Mouse (Mus musculus) hindbrain, embryonic 12.5 days (tissue): ENCODE results near the gene Ankrd34a. TPM values are rescaled to one million over a fixed set of nuclear protein-coding genes. Genes with fewer than 3 reads are reported as not detected.

Source experiments
- ATAC-seq: fragments of 200-750 bp; cut with Nextera tagmentation; 2 replicates; pipeline ENCODE4 v1.8.0; 2017; ENCODE audit warnings: moderate TSS enrichment; ENCODE audit not compliant: low FRiP score
- H3K27ac ChIP-seq: fragments of 300-500 bp; sonication (generic); 2 replicates; pipeline ENCODE4 v1.5.1; 2016; ENCODE audit warnings: mild to moderate bottlenecking
- H3K27me3 ChIP-seq: fragments of 300-500 bp; sonication (generic); 2 replicates; pipeline ENCODE4 v1.6.1; 2016; ENCODE audit warnings: mild to moderate bottlenecking
- H3K36me3 ChIP-seq: fragments of 300-500 bp; sonication (generic); 2 replicates; pipeline ENCODE4 v1.6.1; 2016; ENCODE audit warnings: mild to moderate bottlenecking
- H3K4me1 ChIP-seq: fragments of 300-500 bp; sonication (generic); 2 replicates; pipeline ENCODE4 v1.6.1; 2016
- H3K4me2 ChIP-seq: fragments of 300-500 bp; sonication (generic); replicated peaks from 2 replicates; pipeline ENCODE4 v1.6.1; 2016; ENCODE audit warnings: mild to moderate bottlenecking
- H3K4me3 ChIP-seq: fragments of 300-500 bp; sonication (generic); 2 replicates; pipeline ENCODE4 v1.5.1; 2016; ENCODE audit warnings: mild to moderate bottlenecking
- H3K9ac ChIP-seq: fragments of 300-500 bp; sonication (generic); 2 replicates; pipeline ENCODE4 v1.6.1; 2016; ENCODE audit warnings: mild to moderate bottlenecking, moderate library complexity
- H3K9me3 ChIP-seq: fragments of 300-500 bp; sonication (generic); replicated peaks from 2 replicates; pipeline ENCODE4 v1.6.1; 2016; ENCODE audit warnings: mild to moderate bottlenecking
- WGBS: fragments of 180-500 bp; shearing (Covaris S2); methylation state at CpG from one replicate; pipeline ENCODE4 v1.1.7; 2016; 5-methylcytosine and 5-hydroxymethylcytosine counted together
- polyA plus RNA-seq: library from polyadenylated mRNA; unstranded; fragments of >200 nt; fragmentation: Nextera tagmentation; extraction: Ambion mirVana; gene quantifications from 2 replicates; pipeline ENCODE4 v1.2.1, GENCODE M21; 2016

Ankrd34a gene
- polyA plus RNA-seq = 4.6 and 5.1 TPM in 2 replicates

DNA sequence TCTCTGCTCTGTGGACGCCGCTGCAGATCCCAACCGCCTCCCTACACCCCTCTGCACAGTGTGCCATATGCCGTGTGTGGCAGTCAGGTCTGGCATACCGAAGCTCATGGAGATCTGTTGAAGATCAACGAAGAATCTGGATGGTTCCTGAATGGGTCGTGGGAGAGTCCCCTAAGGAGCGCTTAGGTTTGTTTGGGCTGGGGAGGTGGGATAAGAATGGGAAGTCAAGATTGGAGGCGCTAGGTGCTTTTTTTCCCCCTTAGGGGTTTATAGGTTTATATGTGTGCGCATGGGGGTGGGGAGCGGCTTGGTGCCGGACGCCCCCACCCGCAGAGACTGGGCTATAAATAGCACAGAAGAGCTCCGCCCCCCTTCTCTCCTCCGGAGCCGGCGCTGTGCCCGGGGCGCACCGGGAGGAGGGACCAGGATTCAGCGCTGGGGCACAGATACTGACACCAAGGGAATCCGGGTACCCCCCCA is at the start of gene Ankrd34a:
Gene Ankrd34a (plus strand): TSS at position 409 of the 480 bp plus-strand sequence.
- H3K4me2 ChIP-seq = peak within 1 kb of the TSS; percentile 94
- H3K4me1 ChIP-seq = peaks cover 52% of the 10 kb centered on the region
- no peaks in the 10 kb centered on the region for H3K9me3 ChIP-seq
- H3K9ac ChIP-seq = peak within 1 kb of the TSS; percentile 78
- peaks cover 32% of the 10 kb centered on the region for H3K27me3 ChIP-seq
- H3K27ac ChIP-seq = peak within 1 kb of the TSS; percentile 79
- ATAC-seq = no peak
- peak within 1 kb of the TSS; percentile 52 for H3K4me3 ChIP-seq
- WGBS = 2% methylated on average over 20 of the region's 23 CpGs
- H3K36me3 ChIP-seq = no peaks in the 10 kb centered on the region

DNA sequence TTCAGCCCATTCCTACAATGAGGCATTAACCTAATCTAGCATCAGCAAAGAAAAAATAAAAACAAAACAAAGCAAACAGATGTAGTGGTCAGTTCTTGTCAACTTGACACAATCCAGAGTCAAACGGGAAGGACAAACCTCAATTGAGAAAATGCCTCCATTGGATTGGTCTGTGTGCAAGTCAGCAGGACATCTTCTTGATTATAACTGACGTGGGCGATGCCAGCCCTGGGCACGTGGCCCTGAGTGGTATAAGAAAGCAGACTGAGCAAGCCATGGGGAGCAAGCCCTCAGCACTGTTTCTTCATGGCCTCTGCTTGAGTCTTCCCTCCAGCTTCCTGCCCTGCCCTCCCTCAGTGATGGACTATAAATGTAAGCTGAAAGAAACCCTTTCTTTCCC is 49.6 kb upstream of the Ankrd34a start:
- no peak overlapping the region for H3K27ac ChIP-seq
- no peaks in the 10 kb centered on the region for H3K9me3 ChIP-seq
- H3K4me2 ChIP-seq = peak overlapping the region; percentile 41
- 46% methylated on average over 4 of the region's 4 CpGs for WGBS
- no peak overlapping the region for H3K4me3 ChIP-seq
- H3K27me3 ChIP-seq = 0 out of 2 replicates have a peak, but pooled peaks cover 7% of the 10 kb centered on the region
- ATAC-seq = 0 out of 2 replicates have a peak, but pooled peaks have one; percentile 19
- no peak overlapping the region for H3K9ac ChIP-seq
- 0 out of 2 replicates have a peak, but pooled peaks cover 5% of the 10 kb centered on the region for H3K4me1 ChIP-seq
- no peaks in the 10 kb centered on the region for H3K36me3 ChIP-seq

DNA sequence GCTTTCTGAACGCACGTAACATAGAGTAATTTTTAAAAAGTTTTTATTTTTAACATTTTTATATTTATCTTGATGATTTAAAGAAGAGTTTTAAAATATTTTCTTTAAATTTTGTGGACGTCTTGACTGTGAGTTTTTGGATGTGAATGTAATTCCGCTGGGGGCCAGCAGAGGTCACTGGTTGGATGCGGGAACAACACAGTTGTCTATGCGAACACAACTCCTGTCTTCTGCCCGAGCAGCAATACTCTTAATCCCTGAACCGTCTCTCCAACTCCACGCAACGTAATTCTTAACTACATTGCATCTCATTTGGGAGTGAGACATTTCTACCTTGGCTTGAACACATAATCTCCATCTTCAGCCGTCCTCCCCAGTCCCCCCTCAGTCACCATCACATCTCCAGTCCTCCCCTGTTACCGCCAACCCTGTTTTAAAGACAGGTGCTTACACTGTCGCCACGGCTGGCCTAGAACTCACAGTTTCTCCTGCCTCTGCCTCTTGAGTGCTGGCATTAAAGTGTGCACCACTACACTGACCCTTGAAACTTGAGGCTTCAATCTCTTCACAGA is 49.0 kb upstream of the Ankrd34a start:
- no peaks in the 10 kb centered on the region for H3K36me3 ChIP-seq
- no peak overlapping the region for H3K4me3 ChIP-seq
- 0 out of 2 replicates have a peak, but pooled peaks cover 7% of the 10 kb centered on the region for H3K27me3 ChIP-seq
- peak overlapping the region; percentile 41 for H3K4me2 ChIP-seq
- H3K9me3 ChIP-seq = no peaks in the 10 kb centered on the region
- no peak overlapping the region for H3K27ac ChIP-seq
- H3K9ac ChIP-seq = no peak overlapping the region
- 0 out of 2 replicates have a peak, but pooled peaks cover 5% of the 10 kb centered on the region for H3K4me1 ChIP-seq
- ATAC-seq = peak; percentile 43; the same call in 1 of the 2 replicates
- WGBS = 9% methylated on average over 14 of the region's 14 CpGs

DNA sequence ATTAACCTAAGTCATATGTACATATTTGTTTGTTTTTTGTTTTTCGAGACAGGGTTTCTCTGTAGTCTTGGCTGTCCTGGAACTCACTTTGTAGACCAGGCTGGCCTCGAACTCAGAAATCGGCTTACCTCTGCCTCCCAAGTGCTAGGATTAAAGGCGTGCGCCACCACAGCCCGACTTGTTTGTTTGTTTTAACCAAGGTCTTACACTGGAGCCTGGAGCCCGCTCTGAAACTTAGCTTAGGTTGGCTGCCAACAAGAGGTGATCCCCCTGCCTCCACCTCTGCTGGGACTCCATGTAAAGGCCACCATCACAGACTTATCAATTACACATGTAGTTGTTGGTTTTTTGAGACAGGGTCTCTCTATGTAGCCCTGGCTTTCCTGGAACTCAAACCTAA is 47.6 kb upstream of the Ankrd34a start:
- 83% methylated on average over 7 of the region's 7 CpGs for whole genome bisulfite sequencing
- Histone ChIP-seq H3K4me1 (0 out of 2 replicates have a peak, but pooled peaks cover 5% of the 10 kb centered on the region), H3K27ac (no peak overlapping the region), H3K36me3 (no peaks in the 10 kb centered on the region), H3K4me3 (no peak overlapping the region), H3K4me2 (no peak overlapping the region), H3K27me3 (0 out of 2 replicates have a peak, but pooled peaks cover 4% of the 10 kb centered on the region), H3K9me3 (no peaks in the 10 kb centered on the region), H3K9ac (no peak overlapping the region)
- ATAC-seq = no peak

DNA sequence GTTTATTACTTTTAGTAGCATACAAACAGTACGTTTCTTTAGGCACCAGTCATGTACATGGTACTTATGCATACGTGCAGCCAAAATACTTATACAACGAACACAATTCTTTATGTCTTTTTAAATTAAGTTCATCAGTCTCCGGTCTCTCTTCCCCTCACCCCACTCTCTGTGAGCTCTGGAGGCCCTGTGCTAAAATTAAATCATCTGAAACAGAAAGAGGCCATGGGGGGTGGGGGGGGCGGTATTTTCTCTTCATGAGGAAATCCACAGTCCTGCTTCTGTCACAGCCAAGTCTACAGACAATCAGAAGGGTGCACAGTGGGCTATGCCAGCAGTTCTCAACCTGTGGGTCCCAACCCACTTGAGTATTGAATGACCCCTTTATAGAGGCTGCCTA is 47.1 kb upstream of the Ankrd34a start:
- H3K9ac ChIP-seq = no peak overlapping the region
- no peak for ATAC-seq
- no peak overlapping the region for H3K4me2 ChIP-seq
- no peaks in the 10 kb centered on the region for H3K9me3 ChIP-seq
- 0 out of 2 replicates have a peak, but pooled peaks cover 4% of the 10 kb centered on the region for H3K27me3 ChIP-seq
- H3K4me1 ChIP-seq = 0 out of 2 replicates have a peak, but pooled peaks cover 5% of the 10 kb centered on the region
- H3K27ac ChIP-seq = no peak overlapping the region
- H3K4me3 ChIP-seq = no peak overlapping the region
- 81% methylated on average over 5 of the region's 5 CpGs for WGBS
- H3K36me3 ChIP-seq = no peaks in the 10 kb centered on the region

DNA sequence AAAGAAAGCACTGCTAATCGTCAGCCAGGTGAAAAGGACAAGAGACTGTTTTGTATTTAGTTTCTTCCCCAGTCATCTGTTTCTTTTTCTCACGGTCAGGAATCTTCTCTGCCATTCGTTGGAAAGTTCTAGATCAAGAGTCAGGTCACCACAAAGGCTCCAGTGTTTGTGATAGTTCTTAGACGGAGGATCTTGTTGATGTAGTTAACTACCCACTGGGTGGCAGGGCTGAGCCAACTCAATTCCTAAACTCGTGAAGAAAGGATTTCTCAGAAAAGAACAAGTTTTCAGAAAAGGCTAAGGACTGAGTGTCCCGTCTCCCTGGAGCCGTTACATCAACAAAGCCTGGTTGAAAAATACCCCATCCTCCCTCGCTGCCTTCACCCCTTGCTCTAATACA is 45.2 kb upstream of the Ankrd34a start:
- Histone ChIP-seq H3K36me3 (no peaks in the 10 kb centered on the region), H3K4me2 (no peak overlapping the region), H3K4me3 (no peak overlapping the region), H3K27me3 (0 out of 2 replicates have a peak, but pooled peaks cover under 1% of the 10 kb centered on the region), H3K27ac (peak overlapping the region; percentile 12; the same call in 1 of the 2 replicates), H3K4me1 (peaks cover 16% of the 10 kb centered on the region), H3K9me3 (no peaks in the 10 kb centered on the region), H3K9ac (no peak overlapping the region)
- no peak for ATAC-seq
- WGBS = 20% methylated on average over 8 of the region's 8 CpGs

- ATAC-seq = no peak
- Histone ChIP-seq H3K36me3 (no peaks in the 10 kb centered on the region), H3K9me3 (no peaks in the 10 kb centered on the region), H3K4me1 (peaks cover 23% of the 10 kb centered on the region), H3K4me2 (no peak overlapping the region), H3K9ac (no peak overlapping the region), H3K27me3 (no peaks in the 10 kb centered on the region), H3K4me3 (no peak overlapping the region), H3K27ac (no peak overlapping the region)
- 81% methylated on average over 7 of the region's 7 CpGs for WGBS
Observed at GRCm38 (mm10) chr3:96551890-96552289, 44.5 kb upstream of the Ankrd34a start.

GRCm38 (mm10) chr3:96553601-96554000 is 42.8 kb upstream of the Ankrd34a start:
- Histone ChIP-seq H3K4me3 (no peak overlapping the region), H3K9ac (no peak overlapping the region), H3K27me3 (no peaks in the 10 kb centered on the region), H3K9me3 (no peaks in the 10 kb centered on the region), H3K4me1 (peaks cover 26% of the 10 kb centered on the region), H3K4me2 (no peak overlapping the region), H3K27ac (no peak overlapping the region), H3K36me3 (no peaks in the 10 kb centered on the region)
- no peak for ATAC-seq
- 90% methylated on average over 6 of the region's 6 CpGs for WGBS

- Histone ChIP-seq H3K36me3 (no peaks in the 10 kb centered on the region), H3K9me3 (no peaks in the 10 kb centered on the region), H3K9ac (no peak overlapping the region), H3K27ac (no peak overlapping the region), H3K4me2 (no peak overlapping the region), H3K4me1 (peaks cover 32% of the 10 kb centered on the region), H3K27me3 (no peaks in the 10 kb centered on the region), H3K4me3 (no peak overlapping the region)
- 81% methylated on average over 6 of the region's 6 CpGs for WGBS
- ATAC-seq = no peak
Observed at GRCm38 (mm10) chr3:96554251-96554650, 42.2 kb upstream of the Ankrd34a start.

DNA sequence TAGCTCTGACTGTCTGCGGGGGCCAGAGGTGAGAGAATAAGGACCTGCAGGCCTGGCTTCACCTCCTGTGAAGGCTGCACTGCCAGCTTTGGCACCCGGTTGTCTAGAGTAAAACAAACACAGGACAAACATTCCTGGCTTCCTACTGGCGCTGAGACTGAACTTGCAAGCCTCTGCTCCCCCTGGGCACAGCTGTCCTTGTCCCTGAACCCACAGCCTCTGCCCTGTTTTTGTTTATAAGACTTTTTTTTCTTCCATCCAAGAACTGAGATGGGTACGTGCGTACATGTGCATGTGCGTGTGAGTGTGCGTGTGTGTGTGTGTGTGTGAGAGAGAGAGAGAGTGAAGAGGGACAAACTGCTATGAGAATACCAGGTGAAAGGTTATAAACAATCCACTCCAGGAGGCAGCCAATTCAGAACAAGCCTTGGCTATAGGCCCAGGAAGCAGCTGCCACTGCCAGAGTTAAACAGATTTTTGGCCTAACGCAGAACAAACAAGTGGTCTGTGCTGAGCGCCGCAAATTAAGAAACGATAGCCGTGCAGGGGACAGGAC is 41.3 kb upstream of the Ankrd34a start:
- no peak overlapping the region for H3K9ac ChIP-seq
- 0 out of 2 replicates have a peak, but pooled peaks have one; percentile 17 for ATAC-seq
- peaks cover 41% of the 10 kb centered on the region for H3K4me1 ChIP-seq
- peak overlapping the region; percentile 46 for H3K27ac ChIP-seq
- H3K36me3 ChIP-seq = peaks cover 7% of the 10 kb centered on the region
- H3K9me3 ChIP-seq = no peaks in the 10 kb centered on the region
- WGBS = 43% methylated on average over 12 of the region's 12 CpGs
- H3K4me3 ChIP-seq = no peak overlapping the region
- no peak overlapping the region for H3K4me2 ChIP-seq
- H3K27me3 ChIP-seq = no peaks in the 10 kb centered on the region

DNA sequence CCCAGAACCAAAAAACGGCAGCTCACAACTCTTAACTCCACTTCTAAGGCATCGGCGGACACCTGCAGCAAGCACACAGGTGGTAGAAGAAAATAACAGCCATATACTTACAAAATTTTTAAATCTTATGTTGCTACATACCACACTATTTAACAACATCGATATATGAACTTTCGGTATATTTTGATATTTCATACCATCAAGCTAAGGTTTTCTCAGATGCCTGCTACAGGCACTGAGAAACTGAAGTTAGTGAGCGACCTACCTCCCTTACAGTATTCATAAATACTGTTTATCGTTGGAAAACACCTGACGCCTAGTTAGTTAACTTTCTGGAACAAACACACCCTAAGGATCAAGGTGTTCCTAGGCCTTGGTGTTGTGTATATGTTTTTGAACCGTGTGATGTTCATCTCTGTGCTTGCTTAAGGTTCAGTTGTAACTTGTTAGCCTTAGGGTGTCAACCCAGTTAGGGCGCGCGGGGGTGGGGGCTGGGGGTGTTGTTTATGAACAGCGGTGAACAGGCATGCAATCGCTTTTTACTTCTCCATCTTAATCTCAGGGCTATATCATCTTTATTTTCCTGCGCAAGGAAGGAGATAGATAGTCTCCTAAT is 40.3 kb upstream of the Ankrd34a start:
- H3K9ac ChIP-seq = no peak overlapping the region
- peak overlapping the region; percentile 82; the same call in 1 of the 2 replicates for H3K4me2 ChIP-seq
- no peak overlapping the region for H3K27ac ChIP-seq
- no peaks in the 10 kb centered on the region for H3K27me3 ChIP-seq
- no peak for ATAC-seq
- H3K9me3 ChIP-seq = no peaks in the 10 kb centered on the region
- 83% methylated on average over 15 of the region's 15 CpGs for WGBS
- no peak overlapping the region for H3K4me3 ChIP-seq
- peaks cover 17% of the 10 kb centered on the region for H3K36me3 ChIP-seq
- peaks cover 49% of the 10 kb centered on the region for H3K4me1 ChIP-seq
